Mouse (Mus musculus) midbrain, embryonic 10.5 days (tissue): Measurements from ENCODE around the gene Crim1. TPM values are rescaled to one million over a fixed set of nuclear protein-coding genes. Genes with fewer than 3 reads are reported as not detected.

Source experiments
- DNase-seq: peaks from one replicate; pipeline ENCODE4 v3.0.0-alpha.2; 2017; ENCODE audit warnings: low spot score
- H3K27ac ChIP-seq: fragments of 300-500 bp; sonication (generic); replicated peaks from 2 replicates; pipeline ENCODE4 v1.5.1; 2016; ENCODE audit warnings: mild to moderate bottlenecking
- H3K27me3 ChIP-seq: fragments of 300-500 bp; sonication (generic); 2 replicates; pipeline ENCODE4 v1.6.1; 2016; ENCODE audit warnings: low read depth, mild to moderate bottlenecking; ENCODE audit not compliant: poor library complexity, severe bottlenecking
- H3K36me3 ChIP-seq: fragments of 300-500 bp; sonication (generic); 2 replicates; pipeline ENCODE4 v1.6.1; 2016; ENCODE audit warnings: mild to moderate bottlenecking, moderate library complexity
- H3K4me1 ChIP-seq: fragments of 300-500 bp; sonication (generic); 2 replicates; pipeline ENCODE4 v1.6.1; 2016
- H3K4me3 ChIP-seq: fragments of 300-500 bp; sonication (generic); 2 replicates; pipeline ENCODE4 v1.5.1; 2016; ENCODE audit warnings: mild to moderate bottlenecking, moderate library complexity
- H3K9me3 ChIP-seq: fragments of 300-500 bp; sonication (generic); replicated peaks from 2 replicates; pipeline ENCODE4 v1.6.1; 2016; ENCODE audit warnings: mild to moderate bottlenecking
- WGBS: fragments of 180-500 bp; shearing (Covaris S2); methylation state at CpG from one replicate; pipeline ENCODE4 v1.1.7; 2016; 5-methylcytosine and 5-hydroxymethylcytosine counted together
- microRNA-seq: library from miRNA; unstranded; fragments of <30 nt; microRNA quantifications from one replicate; pipeline ENCODE4, GENCODE M21; 2017
- polyA plus RNA-seq: library from polyadenylated mRNA; unstranded; fragments of >200 nt; fragmentation: Nextera tagmentation; extraction: Ambion mirVana; gene quantifications from 2 replicates; pipeline ENCODE4 v1.2.1, GENCODE M21; 2016

The Crim1 gene
- polyA plus RNA-seq, 1 experiment from 2014 or later, result 2.8 TPM

- Histone ChIP-seq H3K4me3 (no peak overlapping the region), H3K27ac (no peak overlapping the region), H3K4me1 (peaks cover 23% of the 10 kb centered on the region), H3K36me3 (peaks cover 32% of the 10 kb centered on the region), H3K9me3 (no peaks in the 10 kb centered on the region), H3K27me3 (no peaks in the 10 kb centered on the region)
- WGBS, result 88% methylated on average over 10 of the region's 10 CpGs
- no peak for DNase-seq
Observed at GRCm38 (mm10) chr17:78408386-78408785, 208.3 kb downstream of the Crim1 start.

DNA sequence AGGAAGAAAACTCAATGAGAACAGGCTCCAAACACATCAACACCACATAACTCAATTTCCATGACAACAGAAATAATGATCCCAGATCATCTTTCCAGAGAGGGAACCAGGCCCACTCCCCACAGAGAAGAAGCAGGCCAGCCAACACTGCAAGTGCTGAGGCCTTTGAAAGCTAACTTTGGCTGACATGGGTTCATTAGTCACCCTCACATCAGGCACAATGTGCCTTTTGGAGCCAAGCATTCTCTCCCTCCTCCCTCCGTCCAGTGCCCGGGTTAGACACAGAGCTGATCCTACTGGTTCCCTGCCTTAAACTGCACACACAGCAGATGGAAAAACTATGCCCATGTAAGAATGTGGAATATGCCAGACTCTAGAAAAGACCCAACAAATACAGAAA is 209.9 kb downstream of the Crim1 start:
- DNase-seq, result no peak
- 62% methylated on average over 2 of the region's 2 CpGs for WGBS
- no peaks in the 10 kb centered on the region for H3K27me3 ChIP-seq

GRCm38 (mm10) chr17:78415255-78415654 is 215.2 kb downstream of the Crim1 start:
- Histone ChIP-seq H3K27me3 (0 out of 2 replicates have a peak, but pooled peaks cover 4% of the 10 kb centered on the region), H3K9me3 (no peaks in the 10 kb centered on the region), H3K27ac (no peak overlapping the region), H3K4me1 (peaks cover 25% of the 10 kb centered on the region), H3K36me3 (peaks cover 6% of the 10 kb centered on the region; the same call in 1 of the 2 replicates), H3K4me3 (no peak overlapping the region)
- 92% methylated on average over 2 of the region's 2 CpGs for WGBS
- no peak for DNase-seq

More for the DNA sequence above, 209.9 kb downstream of the Crim1 start:
- H3K36me3 ChIP-seq, result peaks cover 17% of the 10 kb centered on the region
- no peak overlapping the region for H3K4me3 ChIP-seq
- no peak overlapping the region for H3K27ac ChIP-seq
- peaks cover 23% of the 10 kb centered on the region for H3K4me1 ChIP-seq
- no peaks in the 10 kb centered on the region for H3K9me3 ChIP-seq

DNA sequence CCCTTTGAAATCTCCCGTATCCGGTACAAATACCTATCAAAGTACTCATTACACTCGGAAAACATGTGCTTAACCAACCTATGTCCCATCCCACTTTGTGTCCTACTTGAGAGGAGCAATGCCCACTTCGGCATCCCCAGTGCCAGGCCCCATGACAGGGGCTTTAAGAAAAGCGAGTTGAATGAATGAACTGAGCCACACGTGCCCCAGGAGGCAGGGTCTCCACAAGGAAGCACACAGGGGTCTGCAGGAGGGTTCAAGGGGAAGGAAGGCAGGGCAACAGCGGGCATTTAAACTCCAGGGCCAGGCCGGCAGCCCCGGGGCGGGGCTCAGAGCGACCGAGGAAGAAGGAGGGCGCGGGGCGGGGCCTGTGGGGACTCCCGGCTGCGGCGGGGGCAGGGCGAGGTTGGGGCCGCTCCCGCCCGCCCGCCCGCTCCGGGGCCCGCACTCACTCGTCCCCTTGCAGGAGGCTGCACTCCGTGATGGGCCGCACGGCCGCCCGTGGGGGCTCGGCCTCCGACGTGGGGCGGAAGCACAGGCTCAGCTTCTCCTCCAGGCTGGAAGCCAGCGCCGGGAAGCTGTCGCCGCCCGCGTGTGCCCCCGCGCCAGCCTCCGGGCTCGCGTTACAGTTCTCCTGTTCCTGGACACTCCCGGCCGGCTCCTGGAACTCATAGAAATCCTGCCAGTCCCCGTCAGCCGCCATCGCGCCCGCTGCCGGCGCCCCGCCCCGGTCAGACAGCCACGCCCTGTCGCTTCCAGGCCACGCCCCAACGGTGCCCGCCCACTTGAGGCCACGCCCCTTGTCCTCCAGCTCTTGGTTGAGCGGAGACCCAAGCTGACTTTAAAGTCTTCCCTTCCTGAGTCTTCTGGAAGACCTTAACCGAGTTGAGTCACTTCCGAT is 217.6 kb downstream of the Crim1 start, which contains the start of gene Fez2:
Gene Fez2, minus strand, starts transcription at position 772 of the 901 bp plus-strand sequence.
- Histone ChIP-seq H3K9me3 (no peaks in the 10 kb centered on the region), H3K36me3 (no peaks in the 10 kb centered on the region), H3K4me1 (peaks cover 15% of the 10 kb centered on the region), H3K4me3 (peak within 1 kb of the TSS; percentile 77), H3K27ac (peak within 1 kb of the TSS; percentile 94), H3K27me3 (0 out of 2 replicates have a peak, but pooled peaks cover 4% of the 10 kb centered on the region)
- DNase-seq, result peak; percentile 93
- WGBS, result under 1% methylated on average over 65 of the region's 67 CpGs

GRCm38 (mm10) chr17:78419216-78419615 is 219.2 kb downstream of the Crim1 start:
- peaks cover 15% of the 10 kb centered on the region for H3K4me1 ChIP-seq
- no peak for DNase-seq
- H3K4me3 ChIP-seq, result no peak overlapping the region
- no peaks in the 10 kb centered on the region for H3K36me3 ChIP-seq
- H3K27me3 ChIP-seq, result 0 out of 2 replicates have a peak, but pooled peaks cover 4% of the 10 kb centered on the region
- H3K27ac ChIP-seq, result no peak overlapping the region
- H3K9me3 ChIP-seq, result no peaks in the 10 kb centered on the region
- 79% methylated on average over 4 of the region's 4 CpGs for WGBS

DNA sequence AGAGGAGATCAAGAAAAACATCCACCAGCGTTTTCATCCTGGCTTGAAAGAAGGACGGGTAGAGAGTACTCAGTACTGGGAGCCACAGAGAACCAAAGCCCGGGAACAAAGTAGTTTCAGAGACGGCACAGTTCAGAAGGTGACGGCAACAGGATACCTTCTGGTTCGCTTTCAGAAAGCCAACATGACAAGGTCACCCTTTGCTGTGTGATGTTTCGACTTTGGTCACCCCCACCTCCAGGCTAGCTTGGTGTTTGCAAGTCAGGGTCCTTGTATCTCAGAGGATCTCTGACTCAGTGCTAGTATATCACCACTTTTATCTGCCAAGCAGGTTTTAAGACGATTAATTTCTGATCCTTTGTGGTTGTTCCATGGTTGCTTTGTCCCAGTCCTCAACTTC is 225.0 kb downstream of the Crim1 start:
- 0 out of 2 replicates have a peak, but pooled peaks cover 2% of the 10 kb centered on the region for H3K27me3 ChIP-seq
- H3K27ac ChIP-seq, result no peak overlapping the region
- H3K4me1 ChIP-seq, result 0 out of 2 replicates have a peak, but pooled peaks cover 4% of the 10 kb centered on the region
- H3K9me3 ChIP-seq, result no peaks in the 10 kb centered on the region
- no peaks in the 10 kb centered on the region for H3K36me3 ChIP-seq
- 80% methylated on average over 8 of the region's 8 CpGs for WGBS
- no peak overlapping the region for H3K4me3 ChIP-seq
- no peak for DNase-seq

Small RNA genes lying within 50 kb of the gene (microRNA-seq; reads per million reads assigned to microRNA genes)
- not detected for gene Gm25069

Other genes starting within 250 kb of the Crim1 start
- 43.5 and 50.3 TPM in 2 replicates for gene Fez2, start 217.9 kb downstream of the Crim1 start, polyA plus RNA-seq